Mouse (Mus musculus) cerebellum, adult 11 months (tissue): Measurements from ENCODE around the gene Larp4.

Experiments used
- DNase-seq: peaks from one replicate; pipeline ENCODE4 v3.0.0; 2022

The Larp4 gene

GRCm38 (mm10) chr15:100059626-100060311, 89.9 kb downstream of the Larp4 start:
- no peak for DNase-seq

- DNase-seq = no peak
These were observed 90.8 kb downstream of the Larp4 start for GRCm38 (mm10) chr15:100060513-100061140.

GRCm38 (mm10) chr15:100061377-100061776, 91.5 kb downstream of the Larp4 start:
- no peak for DNase-seq

GRCm38 (mm10) chr15:100063229-100063773, 93.4 kb downstream of the Larp4 start:
- DNase-seq = no peak
